Mouse (Mus musculus) monocyte, adult 5-6 weeks (primary cell): ENCODE results near the gene Gm20696. TPM values are rescaled to one million over a fixed set of nuclear protein-coding genes. Genes with fewer than 3 reads are reported as not detected.
A peak's percentile ranks its signal among the peaks of the same experiment; 100 is the strongest.

Experiments used
- ATAC-seq: fragments of 153-309, 156-312 bp; replicated peaks from 2 replicates; pipeline ENCODE4 v1.8.0; 2017; ENCODE audit warnings: mild to moderate bottlenecking; ENCODE audit not compliant: low TSS enrichment, insufficient number of reproducible peaks, severe bottlenecking, poor library complexity, low FRiP score
- total RNA-seq: library from RNA; stranded (forward); fragments of 200-1000, 200-491, 200-594 nt; gene quantifications from 3 replicates; pipeline ENCODE4 v1.2.3, GENCODE M21; 2017

Gene Gm20696
- 12.8 to 26.5 TPM (median 21.5 TPM) in 3 replicates for total RNA-seq

- ATAC-seq, result no peak
Measured at GRCm38 (mm10) chr6:99666318-99667171, at the start of gene Gm20696, which contains the start of gene Eif4e3. TSS of gene Gm20696 (minus strand) at chr6:99666797. TSS of gene Eif4e3 (minus strand) at chr6:99666771.

DNA sequence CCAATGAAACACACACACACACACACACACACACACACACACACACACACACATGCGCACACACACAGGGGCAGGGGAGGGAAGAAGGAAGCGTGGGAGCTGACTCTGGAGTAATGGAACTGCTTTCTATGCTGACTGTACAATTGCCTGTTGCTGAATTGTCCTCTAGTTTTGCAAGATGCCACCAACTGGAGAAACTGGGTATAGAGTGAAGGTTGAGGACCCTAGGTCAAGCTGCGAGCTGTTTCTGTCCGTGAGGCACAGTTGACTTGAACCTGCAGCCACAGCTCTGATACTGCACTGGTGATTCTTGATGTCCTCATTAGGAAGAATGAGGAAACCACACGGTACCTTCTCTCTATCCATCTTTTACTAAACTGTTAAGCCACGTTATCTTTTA lies 49.3 kb upstream of the Gm20696 start:
- ATAC-seq, result no peak

DNA sequence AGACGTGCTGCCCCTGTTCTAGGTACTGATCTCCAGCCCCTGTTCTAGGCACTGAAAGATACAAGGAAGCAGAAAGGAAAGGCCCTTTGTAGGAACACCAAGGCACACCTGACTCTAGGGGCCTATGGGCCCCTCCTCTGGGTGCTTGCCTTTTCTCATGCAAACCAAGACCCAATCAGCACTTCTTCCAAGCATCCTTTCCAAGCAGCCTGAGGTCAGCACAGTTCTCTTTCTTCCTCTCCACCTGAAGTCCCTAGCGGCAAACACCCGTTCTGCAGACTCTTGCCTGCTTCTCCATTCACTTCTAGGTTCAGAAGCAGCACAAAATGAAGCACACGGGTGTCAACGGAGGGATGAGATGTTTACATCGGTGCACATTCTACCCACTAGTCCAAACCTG lies 48.6 kb upstream of the Gm20696 start:
- ATAC-seq, result no peak

- ATAC-seq, result no peak
Measured at GRCm38 (mm10) chr6:99713256-99713655, 46.7 kb upstream of the Gm20696 start.

DNA sequence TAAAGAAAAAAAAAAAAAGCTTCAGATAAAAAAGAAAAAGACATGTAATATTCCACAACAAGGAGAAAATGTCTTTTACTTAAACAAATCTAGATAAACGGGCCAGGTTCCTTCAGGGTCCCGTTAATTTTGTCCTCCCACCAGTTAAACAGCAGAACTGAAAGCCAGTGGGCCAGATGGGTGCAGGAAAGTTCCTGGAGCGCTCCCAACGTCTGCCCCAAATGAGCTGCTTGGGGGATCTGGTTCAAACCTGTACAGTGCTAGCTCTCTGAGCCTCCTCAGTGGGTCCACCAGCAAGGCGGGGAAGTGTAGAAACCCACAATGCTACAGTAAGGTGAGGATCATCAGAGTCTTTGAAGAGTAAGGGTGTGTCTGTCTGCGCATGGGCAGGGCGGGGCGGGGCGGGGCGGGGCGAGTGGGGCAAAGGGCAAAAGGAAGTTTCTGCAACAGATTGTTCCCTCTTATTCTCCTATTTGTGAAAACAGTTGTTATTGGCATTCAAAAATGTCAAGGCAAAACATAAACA lies 45.0 kb upstream of the Gm20696 start:
- ATAC-seq, result no peak

- no peak for ATAC-seq
Measured at GRCm38 (mm10) chr6:99700484-99700883, 33.9 kb upstream of the Gm20696 start.

DNA sequence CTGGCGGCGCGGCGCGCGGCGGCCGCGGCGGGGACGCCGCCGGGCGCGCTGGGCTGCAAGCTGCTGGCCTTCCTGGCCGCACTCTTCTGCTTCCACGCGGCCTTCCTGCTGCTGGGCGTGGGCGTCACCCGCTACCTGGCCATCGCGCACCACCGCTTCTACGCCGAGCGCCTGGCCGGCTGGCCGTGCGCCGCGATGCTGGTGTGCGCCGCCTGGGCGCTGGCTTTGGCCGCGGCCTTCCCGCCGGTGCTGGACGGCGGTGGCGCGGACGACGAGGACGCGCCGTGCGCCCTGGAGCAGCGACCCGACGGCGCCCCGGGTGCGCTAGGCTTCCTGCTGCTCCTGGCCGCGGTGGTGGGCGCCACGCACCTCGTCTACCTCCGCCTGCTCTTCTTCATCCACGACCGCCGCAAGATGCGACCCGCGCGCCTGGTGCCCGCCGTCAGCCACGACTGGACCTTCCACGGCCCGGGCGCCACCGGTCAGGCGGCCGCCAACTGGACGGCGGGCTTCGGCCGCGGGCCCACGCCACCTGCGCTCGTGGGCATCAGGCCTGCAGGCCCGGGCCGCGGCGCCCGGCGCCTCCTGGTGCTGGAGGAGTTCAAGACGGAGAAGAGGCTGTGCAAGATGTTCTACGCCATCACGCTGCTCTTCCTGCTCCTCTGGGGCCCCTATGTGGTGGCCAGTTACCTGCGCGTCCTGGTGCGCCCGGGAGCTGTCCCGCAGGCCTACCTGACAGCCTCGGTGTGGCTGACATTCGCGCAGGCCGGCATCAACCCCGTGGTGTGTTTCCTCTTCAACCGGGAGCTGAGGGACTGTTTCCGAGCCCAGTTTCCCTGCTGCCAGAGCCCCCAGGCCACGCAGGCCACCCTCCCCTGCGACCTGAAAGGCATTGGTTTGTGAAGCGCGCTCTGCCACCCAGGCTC lies 26.6 kb upstream of the Gm20696 start:
- no peak for ATAC-seq

DNA sequence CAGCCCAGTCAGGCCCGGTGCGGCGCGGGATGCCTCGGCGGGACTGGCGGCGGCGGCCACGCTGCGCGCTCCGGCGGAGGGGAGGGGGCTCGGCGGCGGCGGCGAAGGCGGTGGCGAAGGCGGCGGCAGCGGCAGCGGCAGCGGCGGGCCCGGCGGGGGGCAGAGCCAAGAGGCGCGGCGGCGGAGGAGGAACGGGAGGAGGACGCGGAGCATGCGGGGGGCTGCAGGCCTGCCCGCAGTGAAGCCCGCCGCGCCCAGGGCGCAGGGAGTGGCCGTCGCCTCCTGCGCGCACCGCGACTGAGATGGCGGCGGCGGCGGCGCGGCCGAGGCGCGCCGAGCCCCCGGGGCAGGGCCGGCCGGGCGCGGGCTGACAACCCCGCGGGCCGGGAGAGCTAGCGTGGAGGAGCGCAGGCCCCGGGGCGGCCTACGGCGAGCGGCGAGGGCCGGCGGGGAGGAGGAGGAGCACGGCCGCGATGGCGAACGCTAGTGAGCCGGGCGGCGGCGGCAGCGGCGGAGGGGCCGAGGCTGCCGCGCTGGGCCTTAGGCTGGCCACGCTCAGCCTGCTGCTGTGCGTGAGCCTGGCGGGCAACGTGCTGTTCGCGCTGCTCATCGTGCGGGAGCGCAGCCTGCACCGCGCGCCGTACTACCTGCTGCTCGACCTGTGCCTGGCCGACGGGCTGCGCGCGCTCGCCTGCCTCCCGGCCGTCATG lies 25.8 kb upstream of the Gm20696 start, which contains the start of gene Gpr27:
Gene Gpr27 (plus strand): TSS at position 474 of the 710 bp plus-strand sequence.
- no peak for ATAC-seq

GRCm38 (mm10) chr6:99691666-99692205 lies 25.1 kb upstream of the Gm20696 start:
- ATAC-seq, result no peak

DNA sequence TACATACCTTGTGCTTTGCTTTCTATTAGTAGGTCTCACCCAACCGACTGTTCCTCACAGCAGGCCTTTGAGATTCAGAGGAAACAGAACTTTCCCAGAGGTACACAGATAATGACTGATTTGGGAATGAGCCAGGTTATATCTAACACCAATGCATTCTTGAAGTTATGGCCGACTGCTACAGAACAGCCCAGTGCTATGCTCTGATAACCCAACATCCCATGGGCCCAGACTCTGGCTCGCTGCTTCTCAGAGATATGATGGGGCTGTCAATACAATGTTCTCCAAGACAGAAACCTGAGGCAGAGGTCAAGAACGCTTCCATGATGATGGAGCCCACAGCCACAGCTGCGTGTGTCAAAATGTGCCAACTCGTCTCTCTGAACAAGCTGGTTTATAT lies 21.9 kb upstream of the Gm20696 start:
- no peak for ATAC-seq

GRCm38 (mm10) chr6:99684899-99685298 lies 18.3 kb upstream of the Gm20696 start:
- ATAC-seq, result peak; percentile 63; the same call in 1 of the 2 replicates

GRCm38 (mm10) chr6:99683974-99684373 lies 17.4 kb upstream of the Gm20696 start:
- ATAC-seq, result no peak

GRCm38 (mm10) chr6:99678108-99678507 lies 11.5 kb upstream of the Gm20696 start:
- ATAC-seq, result no peak

DNA sequence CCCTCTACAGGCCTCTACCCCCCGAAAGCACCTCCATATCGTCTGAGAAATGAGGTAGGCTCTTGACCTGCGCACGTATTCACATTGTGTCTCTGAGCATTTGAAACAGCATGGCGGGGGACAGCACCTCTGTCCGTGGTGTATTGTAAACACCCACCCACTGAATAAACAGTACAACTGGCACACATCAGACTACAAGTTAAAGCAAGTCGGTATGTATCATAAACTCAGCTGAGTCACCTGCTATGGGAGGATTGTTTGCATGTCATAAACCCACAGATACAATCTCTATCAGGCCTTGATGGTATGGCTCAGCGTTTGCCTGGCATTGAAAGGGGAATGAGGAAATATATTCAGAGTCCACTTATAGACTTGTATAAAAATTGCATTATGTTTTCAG lies 10.7 kb upstream of the Gm20696 start:
- ATAC-seq, result no peak

DNA sequence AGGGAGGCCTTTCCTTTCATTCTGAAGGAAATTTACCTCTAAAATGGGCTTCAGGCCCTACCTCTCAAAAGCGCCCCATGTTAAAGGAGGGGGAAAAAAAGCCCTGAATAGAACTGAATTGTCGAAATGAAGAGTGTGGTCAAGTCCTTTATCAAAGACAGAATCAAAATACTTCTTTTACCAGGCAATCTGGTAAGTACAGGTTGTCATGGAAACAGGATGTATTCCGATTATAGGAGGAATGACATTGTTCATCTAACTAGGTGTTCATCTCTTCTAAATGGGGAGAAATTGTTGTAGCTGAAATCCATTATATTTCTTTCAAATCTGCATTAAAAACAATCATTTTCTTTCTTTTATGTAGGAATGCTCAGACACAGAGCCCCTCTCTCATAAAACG lies 7.9 kb upstream of the Gm20696 start:
- no peak for ATAC-seq

GRCm38 (mm10) chr6:99671768-99672167 lies 5.2 kb upstream of the Gm20696 start:
- ATAC-seq, result no peak

GRCm38 (mm10) chr6:99670481-99671119 lies 4.0 kb upstream of the Gm20696 start:
- ATAC-seq, result peak; percentile 58; the same call in 1 of the 2 replicates
